Mouse (Mus musculus): Measurements from ENCODE around the gene Sae1.

DNA sequence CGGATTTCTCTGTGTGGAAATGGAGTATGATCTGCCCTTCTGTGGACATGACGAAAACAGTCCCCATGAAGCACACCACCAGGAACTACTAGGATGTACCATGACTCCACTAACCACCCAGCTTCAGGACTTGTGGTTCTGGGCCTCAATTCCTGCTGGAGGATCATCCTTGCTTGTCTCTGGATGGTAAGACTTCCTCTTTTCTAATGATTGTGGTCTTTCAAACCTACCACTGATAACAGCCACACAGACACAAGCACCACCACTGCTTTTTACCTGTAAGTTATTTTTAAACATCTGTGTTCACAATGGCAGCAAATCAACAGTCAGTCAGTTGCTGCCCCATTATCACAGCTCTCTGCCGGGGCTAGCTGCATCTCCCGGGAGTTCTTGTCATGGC, 42.3 kb downstream of the Sae1 start:
- TF ChIP-seq CTCF (IDR thresholded peaks at IDR 0.05; ENCODE audit: low read depth, low read length) (no peak), POLR2A (IDR thresholded peaks at IDR 0.05; ENCODE audit: borderline replicate concordance, low read depth, low read length) (no peak)
